Mouse (Mus musculus) neural tube, embryonic 13.5 days (tissue): ENCODE results near the gene Pp2d1. TPM values are rescaled to one million over a fixed set of nuclear protein-coding genes. Genes with fewer than 3 reads are reported as not detected.

Experiments
- ATAC-seq: fragments of 200-750 bp; cut with Nextera tagmentation; 2 replicates; pipeline ENCODE4 v1.8.0; 2017; ENCODE audit warnings: low read depth, mild to moderate bottlenecking, moderate TSS enrichment, moderate library complexity
- H3K27ac ChIP-seq: fragments of 300-500 bp; sonication (generic); replicated peaks from 2 replicates; pipeline ENCODE4 v1.5.1; 2015; ENCODE audit warnings: moderate library complexity, mild to moderate bottlenecking, inconsistent platforms
- H3K27me3 ChIP-seq: fragments of 300-500 bp; sonication (generic); 2 replicates; pipeline ENCODE4 v1.6.1; 2015; ENCODE audit warnings: mild to moderate bottlenecking, inconsistent platforms
- H3K36me3 ChIP-seq: fragments of 300-500 bp; sonication (generic); 2 replicates; pipeline ENCODE4 v1.6.1; 2015; ENCODE audit warnings: mild to moderate bottlenecking, inconsistent platforms
- H3K4me1 ChIP-seq: fragments of 300-500 bp; sonication (generic); replicated peaks from 2 replicates; pipeline ENCODE4 v1.6.1; 2015; ENCODE audit warnings: inconsistent platforms
- H3K4me2 ChIP-seq: fragments of 300-500 bp; sonication (generic); 2 replicates; pipeline ENCODE4 v1.6.1; 2015; ENCODE audit warnings: inconsistent platforms, mild to moderate bottlenecking, moderate library complexity
- H3K4me3 ChIP-seq: fragments of 300-500 bp; sonication (generic); 2 replicates; pipeline ENCODE4 v1.5.1; 2015; ENCODE audit warnings: mild to moderate bottlenecking, inconsistent platforms
- H3K9ac ChIP-seq: fragments of 300-500 bp; sonication (generic); 2 replicates; pipeline ENCODE4 v1.6.1; 2015; ENCODE audit warnings: moderate library complexity, mild to moderate bottlenecking, inconsistent platforms
- H3K9me3 ChIP-seq: fragments of 300-500 bp; sonication (generic); 2 replicates; pipeline ENCODE4 v1.6.1; 2016; ENCODE audit warnings: inconsistent platforms
- WGBS: fragments of 180-500 bp; shearing (Covaris S2); methylation state at CpG from one replicate; pipeline ENCODE4 v1.1.7; 2015; 5-methylcytosine and 5-hydroxymethylcytosine counted together
- polyA plus RNA-seq: library from polyadenylated mRNA; unstranded; fragments of >200 nt; fragmentation: Nextera tagmentation; extraction: Ambion mirVana; gene quantifications from 2 replicates; pipeline ENCODE4 v1.2.1, GENCODE M21; 2015

Pp2d1 gene
- polyA plus RNA-seq, 1 experiment from 2014 or later = 0.31 TPM

DNA sequence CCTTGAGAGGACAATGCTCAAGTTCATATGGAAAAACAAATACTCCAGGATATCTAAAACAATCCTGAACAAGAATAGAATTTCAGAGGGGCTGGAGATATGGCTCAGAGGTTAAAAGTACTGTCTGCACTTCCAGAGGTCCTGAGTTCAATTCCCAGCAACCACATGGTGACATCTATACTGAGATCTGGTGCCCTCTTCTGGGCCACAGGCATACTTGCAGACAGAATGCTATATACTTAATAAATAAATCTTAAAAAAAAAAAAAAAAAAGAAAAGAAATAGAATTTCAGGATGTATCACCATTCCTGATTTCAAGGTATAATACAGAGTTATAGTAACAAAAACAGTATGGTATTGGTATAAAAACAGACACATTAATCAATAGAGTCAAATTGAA, 19.9 kb downstream of the Pp2d1 start:
- Histone ChIP-seq H3K4me3 (no peak overlapping the region), H3K36me3 (peaks cover 16% of the 10 kb centered on the region; the same call in 1 of the 2 replicates), H3K27me3 (no peaks in the 10 kb centered on the region), H3K9ac (no peak overlapping the region), H3K4me1 (no peaks in the 10 kb centered on the region), H3K27ac (no peak overlapping the region), H3K9me3 (no peaks in the 10 kb centered on the region), H3K4me2 (no peak overlapping the region)
- no peak for ATAC-seq

DNA sequence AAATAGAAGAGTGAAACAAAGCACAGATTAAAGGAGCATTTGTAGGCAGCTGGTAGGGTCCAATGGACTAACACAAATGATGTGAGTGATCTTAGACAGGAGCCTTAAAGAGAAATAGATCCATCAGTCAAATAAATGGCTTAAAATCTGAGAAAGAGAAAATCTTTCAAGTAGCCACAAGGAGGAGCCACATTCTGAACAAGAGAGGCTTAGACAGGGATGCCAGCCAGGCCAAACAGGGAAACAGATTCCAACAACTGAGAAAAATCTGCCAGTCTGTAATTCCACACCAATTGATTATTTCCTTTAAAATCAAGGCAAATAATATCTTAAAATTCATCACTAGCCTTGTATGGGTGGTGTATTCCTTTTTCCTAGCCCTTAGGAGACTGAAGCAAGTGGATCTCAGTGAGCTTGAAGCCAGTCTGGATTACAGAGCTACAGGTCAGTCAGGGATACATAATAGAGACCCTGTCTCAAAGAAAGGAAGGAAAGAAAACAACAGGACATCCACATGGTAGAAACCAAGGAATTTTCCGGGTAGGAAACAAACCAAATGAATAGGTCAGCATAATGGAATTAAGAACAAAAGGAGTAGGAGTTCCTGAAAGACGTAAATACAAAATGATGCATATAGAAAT, 26.8 kb downstream of the Pp2d1 start:
- H3K4me1 ChIP-seq = no peaks in the 10 kb centered on the region
- ATAC-seq = no peak
- H3K9ac ChIP-seq = no peak overlapping the region
- H3K9me3 ChIP-seq = no peaks in the 10 kb centered on the region
- no peak overlapping the region for H3K4me2 ChIP-seq
- no peak overlapping the region for H3K4me3 ChIP-seq
- H3K27me3 ChIP-seq = no peaks in the 10 kb centered on the region
- H3K36me3 ChIP-seq = peaks cover 19% of the 10 kb centered on the region; the same call in 1 of the 2 replicates
- H3K27ac ChIP-seq = no peak overlapping the region
- WGBS = 85% methylated on average over 2 of the region's 2 CpGs

DNA sequence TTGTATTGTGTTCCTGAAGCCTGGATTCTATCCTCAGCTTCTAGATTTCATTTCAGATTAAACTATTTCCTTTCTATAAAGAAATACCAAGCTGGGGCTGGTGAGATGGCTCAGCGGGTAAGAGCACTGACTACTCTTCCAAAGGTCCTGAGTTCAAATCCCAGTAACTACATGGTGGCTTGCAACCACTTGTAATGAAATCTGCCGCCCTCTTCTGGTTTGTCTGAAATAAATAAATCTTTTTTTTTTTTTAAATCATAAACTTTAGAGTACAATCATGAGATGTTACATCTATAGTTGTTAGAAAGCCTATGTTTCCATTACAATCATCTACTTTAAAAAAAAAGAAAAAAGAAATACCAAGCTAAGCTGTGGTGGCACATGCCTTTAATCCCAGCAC, 36.3 kb downstream of the Pp2d1 start:
- peaks cover 59% of the 10 kb centered on the region for H3K36me3 ChIP-seq
- 96% methylated on average over 2 of the region's 2 CpGs for WGBS
- no peak for ATAC-seq

GRCm38 (mm10) chr17:53489007-53489378, 50.3 kb downstream of the Pp2d1 start:
- no peak overlapping the region for H3K27ac ChIP-seq
- no peaks in the 10 kb centered on the region for H3K9me3 ChIP-seq
- no peak overlapping the region for H3K4me3 ChIP-seq
- no peak overlapping the region for H3K4me2 ChIP-seq
- ATAC-seq = no peak
- WGBS = 95% methylated on average over 1 of the region's 1 CpGs
- no peaks in the 10 kb centered on the region for H3K4me1 ChIP-seq
- H3K36me3 ChIP-seq = peaks cover 53% of the 10 kb centered on the region
- H3K9ac ChIP-seq = no peak overlapping the region
- H3K27me3 ChIP-seq = no peaks in the 10 kb centered on the region

More for the DNA sequence above, 36.3 kb downstream of the Pp2d1 start:
- Histone ChIP-seq H3K27me3 (no peaks in the 10 kb centered on the region), H3K9me3 (no peaks in the 10 kb centered on the region), H3K4me2 (no peak overlapping the region), H3K9ac (no peak overlapping the region), H3K4me3 (no peak overlapping the region), H3K4me1 (no peaks in the 10 kb centered on the region), H3K27ac (no peak overlapping the region)

GRCm38 (mm10) chr17:53488291-53489006, 50.8 kb downstream of the Pp2d1 start:
- Histone ChIP-seq H3K9ac (no peak overlapping the region), H3K27me3 (no peaks in the 10 kb centered on the region), H3K4me3 (no peak overlapping the region), H3K36me3 (peaks cover 50% of the 10 kb centered on the region), H3K27ac (no peak overlapping the region), H3K4me1 (no peaks in the 10 kb centered on the region), H3K9me3 (no peaks in the 10 kb centered on the region), H3K4me2 (no peak overlapping the region)
- WGBS = 93% methylated on average over 4 of the region's 4 CpGs
- no peak for ATAC-seq

DNA sequence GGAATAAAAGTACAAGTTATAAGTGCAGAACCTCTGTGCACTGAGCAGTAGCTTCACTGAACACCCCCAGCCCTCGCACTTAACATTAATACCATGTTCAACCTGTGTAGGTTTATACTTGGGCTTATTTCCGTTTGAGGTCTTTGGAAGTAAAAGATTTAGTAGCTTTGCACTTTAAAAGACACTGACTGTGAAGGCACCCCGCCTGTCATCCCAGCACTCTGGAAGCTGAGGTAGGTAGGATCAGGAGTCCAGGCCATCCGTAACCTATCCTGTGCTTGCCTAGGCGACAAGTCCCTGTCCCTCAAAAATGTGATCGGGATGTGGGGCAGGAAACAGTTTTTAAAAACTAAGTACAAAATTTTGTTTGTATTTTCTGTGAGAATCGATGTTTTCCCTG, 58.8 kb downstream of the Pp2d1 start:
- H3K36me3 ChIP-seq = peaks cover 11% of the 10 kb centered on the region
- H3K4me1 ChIP-seq = peaks cover 31% of the 10 kb centered on the region
- peak overlapping the region; percentile 83 for H3K4me2 ChIP-seq
- ATAC-seq = no peak
- no peaks in the 10 kb centered on the region for H3K9me3 ChIP-seq
- no peaks in the 10 kb centered on the region for H3K27me3 ChIP-seq
- no peak overlapping the region for H3K27ac ChIP-seq
- 57% methylated on average over 7 of the region's 7 CpGs for WGBS
- H3K9ac ChIP-seq = peak overlapping the region; percentile 96
- H3K4me3 ChIP-seq = peak overlapping the region; percentile 89

DNA sequence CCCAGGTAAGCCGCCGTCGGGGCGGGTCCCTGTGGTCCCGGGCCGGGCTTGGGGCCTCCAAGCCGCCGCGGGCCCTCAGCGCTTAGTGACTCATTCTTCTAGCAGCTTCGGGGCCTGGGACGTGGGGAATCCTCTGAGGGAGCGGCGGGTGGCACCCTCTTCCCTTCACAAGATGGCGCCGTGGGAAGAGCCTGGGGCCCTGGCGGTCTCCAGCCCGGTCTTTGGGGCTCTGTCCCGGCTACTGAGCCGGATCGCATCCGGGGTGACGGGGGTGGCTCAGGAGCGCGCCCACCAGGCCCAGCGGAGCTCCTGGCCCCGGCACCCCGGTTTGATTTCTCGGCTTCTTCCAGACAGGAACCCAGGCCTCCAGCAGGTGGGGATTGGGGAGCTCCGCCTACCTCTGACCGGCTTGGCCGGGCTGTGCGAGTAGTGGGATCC, 59.6 kb downstream of the Pp2d1 start:
- H3K27ac ChIP-seq = peak overlapping the region; percentile 94
- under 1% methylated on average over 33 of the region's 33 CpGs for WGBS
- H3K27me3 ChIP-seq = no peaks in the 10 kb centered on the region
- H3K36me3 ChIP-seq = peaks cover 6% of the 10 kb centered on the region
- H3K4me1 ChIP-seq = peaks cover 31% of the 10 kb centered on the region
- H3K9ac ChIP-seq = peak overlapping the region; percentile 96
- H3K4me2 ChIP-seq = peak overlapping the region; percentile 83
- ATAC-seq = no peak; the same call in 1 of the 2 replicates
- H3K9me3 ChIP-seq = no peaks in the 10 kb centered on the region
- peak overlapping the region; percentile 89 for H3K4me3 ChIP-seq

DNA sequence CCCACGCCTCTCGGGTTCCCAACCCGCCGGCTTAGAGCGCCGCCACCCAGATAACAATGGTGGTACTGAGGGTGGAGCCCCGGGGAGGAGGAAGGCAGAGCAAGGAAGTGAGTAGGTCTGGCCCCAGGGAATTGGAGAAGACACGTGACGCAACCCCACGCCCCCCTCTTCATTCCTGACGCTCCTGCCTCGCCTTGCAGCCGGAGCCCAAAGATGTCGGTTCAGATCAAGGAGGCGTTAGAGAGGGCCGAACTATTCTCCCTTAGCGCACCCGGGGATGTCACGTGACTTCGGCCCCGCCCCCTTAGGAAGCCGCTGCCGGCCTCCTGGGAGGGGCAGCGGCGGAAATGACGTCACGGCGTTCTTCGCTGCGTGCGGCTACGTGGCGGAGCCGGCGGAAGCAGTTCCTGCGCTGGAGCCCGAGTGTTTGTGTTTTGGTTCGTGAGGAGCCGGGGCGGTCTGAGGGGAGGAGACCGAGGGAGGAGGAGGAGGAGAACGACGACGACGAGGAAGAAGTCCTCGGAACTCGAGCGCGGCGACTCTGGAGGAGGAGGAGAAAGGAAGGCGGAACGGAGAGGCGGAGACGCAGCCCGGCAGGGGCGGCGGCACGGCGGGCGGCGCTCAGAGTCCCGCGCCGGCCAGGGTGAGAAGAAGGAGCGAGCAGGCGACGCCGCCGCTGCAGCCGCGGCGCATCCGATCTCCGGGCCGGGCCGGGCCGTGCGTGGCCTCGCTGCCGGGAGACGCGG, 60.2 kb downstream of the Pp2d1 start, which contains the start of gene Rab5a:
TSS of gene Rab5a (plus strand) at position 377 of the 746 bp plus-strand sequence.
- Histone ChIP-seq H3K36me3 (no peaks in the 10 kb centered on the region), H3K4me1 (peaks cover 31% of the 10 kb centered on the region), H3K9ac (peak within 1 kb of the TSS; percentile 96), H3K4me2 (peak within 1 kb of the TSS; percentile 83), H3K9me3 (no peaks in the 10 kb centered on the region), H3K4me3 (peak within 1 kb of the TSS; percentile 89), H3K27me3 (no peaks in the 10 kb centered on the region), H3K27ac (peak within 1 kb of the TSS; percentile 98)
- WGBS = under 1% methylated on average over 80 of the region's 82 CpGs
- ATAC-seq = peak; percentile 98

DNA sequence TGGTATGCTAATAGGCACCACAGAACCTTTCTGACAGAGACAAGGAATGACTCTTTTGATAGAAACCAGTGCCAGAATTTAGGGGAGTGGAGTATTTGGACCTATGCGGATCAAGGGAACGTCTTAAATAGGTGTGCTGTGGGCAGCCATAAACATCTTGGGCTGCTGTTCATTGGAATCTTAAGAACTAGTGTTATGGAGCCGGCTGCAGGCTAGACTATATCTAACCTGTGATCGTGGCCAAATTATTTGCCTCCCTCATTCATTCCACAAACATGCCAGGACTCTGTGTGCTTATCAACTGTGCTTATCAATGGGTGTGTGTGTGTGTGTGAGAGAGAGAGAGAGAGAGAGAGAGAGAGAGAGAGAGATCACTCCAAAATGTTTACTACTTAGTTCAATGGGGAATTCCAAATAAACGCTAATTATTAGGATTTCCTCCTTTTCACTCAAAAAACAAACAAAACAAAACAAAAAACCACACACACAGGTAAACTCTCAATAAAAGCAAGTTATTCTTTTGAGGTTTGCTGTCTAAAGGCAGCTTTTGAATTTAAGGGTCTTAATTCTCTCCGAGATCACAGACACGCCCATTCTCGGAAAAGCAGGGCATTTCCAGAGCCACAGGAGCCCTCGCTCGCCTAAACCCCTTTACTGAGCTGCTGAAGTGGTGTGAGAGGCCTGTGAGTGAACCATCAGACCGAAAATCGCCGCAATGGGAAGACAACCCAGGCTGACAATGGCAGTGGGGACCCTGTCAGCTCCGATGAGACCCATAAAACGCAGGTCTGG, 61.0 kb downstream of the Pp2d1 start:
- no peaks in the 10 kb centered on the region for H3K27me3 ChIP-seq
- peak overlapping the region; percentile 98 for H3K27ac ChIP-seq
- WGBS = 9% methylated on average over 15 of the region's 15 CpGs
- no peaks in the 10 kb centered on the region for H3K36me3 ChIP-seq
- no peaks in the 10 kb centered on the region for H3K9me3 ChIP-seq
- H3K4me2 ChIP-seq = peak overlapping the region; percentile 65
- peak overlapping the region; percentile 87 for H3K9ac ChIP-seq
- no peak for ATAC-seq
- H3K4me1 ChIP-seq = peaks cover 31% of the 10 kb centered on the region
- H3K4me3 ChIP-seq = peak overlapping the region; percentile 89

GRCm38 (mm10) chr17:53468697-53469096, 70.6 kb downstream of the Pp2d1 start:
- Histone ChIP-seq H3K4me2 (no peak overlapping the region), H3K36me3 (no peaks in the 10 kb centered on the region), H3K9ac (no peak overlapping the region), H3K9me3 (no peaks in the 10 kb centered on the region), H3K4me1 (0 out of 2 replicates have a peak, but pooled peaks cover 2% of the 10 kb centered on the region), H3K4me3 (no peak overlapping the region), H3K27ac (no peak overlapping the region), H3K27me3 (no peaks in the 10 kb centered on the region)
- ATAC-seq = no peak

- Histone ChIP-seq H3K9ac (no peak overlapping the region), H3K4me2 (no peak overlapping the region), H3K4me3 (no peak overlapping the region), H3K27ac (no peak overlapping the region), H3K27me3 (no peaks in the 10 kb centered on the region), H3K36me3 (no peaks in the 10 kb centered on the region), H3K9me3 (no peaks in the 10 kb centered on the region), H3K4me1 (peaks cover 11% of the 10 kb centered on the region)
- no peak for ATAC-seq
- 60% methylated on average over 4 of the region's 4 CpGs for WGBS
These were observed 73.7 kb downstream of the Pp2d1 start for GRCm38 (mm10) chr17:53465569-53465968.
